Comparison of ENCODE assay signal across 14 mouse cellular contexts in genomic region chr7:39632836-39633235, GRCm38 (mm10).
DNase-seq lines count a peak whose midpoint lies in the region; ATAC-seq and TF ChIP-seq lines count a peak whose summit lies in the region.
"Had no signal": no experiment of that assay in that cellular context is flagged by ENCODE, and none has a peak within 500 bp of the region (broad histone marks: within the 10 kb centered on the region; RNA-seq: fewer than 3 reads in every experiment).

No protein-coding gene starts in this region.

- DNase-seq in heart, adult 11 months, result peak; percentile 79
- no peak for DNase-seq in heart, postnatal 25 days (ENCODE audit: low spot score)
- peak; percentile 66 for DNase-seq in lung, embryonic 14.5 days
- DNase-seq in lung, adult 2 months, result no peak
- peak; percentile 49 for DNase-seq in forebrain, postnatal 0 days
- no peak for DNase-seq in thymus, postnatal 25 days
- no peak for DNase-seq in liver
- DNase-seq: gastrocnemius, adult 2 months; kidney, postnatal 14 days; thymus, adult 18-20 months had no signal

- H3K4me2 ChIP-seq in lung, embryonic 14.5 days, result no peak overlapping the region
- no peak overlapping the region for H3K4me2 ChIP-seq in forebrain, postnatal 0 days (ENCODE audit: low read depth)
- H3K4me2 ChIP-seq in midbrain, embryonic 13.5 days (replicated peaks), result no peak overlapping the region
- H3K4me2 ChIP-seq: embryonic facial prominence, embryonic 12.5 days; limb, embryonic 15.5 days had no signal

- no peak overlapping the region for H3K27ac ChIP-seq in lung, embryonic 14.5 days (ENCODE audit: low read depth)
- no peak overlapping the region for H3K27ac ChIP-seq in forebrain, postnatal 0 days (ENCODE audit: low read depth, low read length)
- peak overlapping the region; percentile 22; the same call in 1 of the 2 replicates for H3K27ac ChIP-seq in midbrain, embryonic 13.5 days
- H3K27ac ChIP-seq: embryonic facial prominence, embryonic 12.5 days; gastrocnemius, adult 2 months; limb, embryonic 15.5 days had no signal

- H3K9ac ChIP-seq in lung, embryonic 14.5 days, result no peak overlapping the region
- no peak overlapping the region for H3K9ac ChIP-seq in forebrain, postnatal 0 days
- H3K9ac ChIP-seq in midbrain, embryonic 13.5 days (replicated peaks), result no peak overlapping the region
- H3K9ac ChIP-seq: embryonic facial prominence, embryonic 12.5 days; limb, embryonic 15.5 days had no signal

- intact Hi-C loops in heart, postnatal 25 days (cut with DNase I), result no loop called here

- ATAC-seq in lung, embryonic 14.5 days (ENCODE audit: insufficient read depth), result peak; percentile 38; the same call in 1 of the 2 replicates
- peak; percentile 72 for ATAC-seq in forebrain, postnatal 0 days
- peak; percentile 77 for ATAC-seq in midbrain, embryonic 13.5 days

- no peak for TF ChIP-seq CTCF in lung, embryonic 14.5 days (IDR thresholded peaks at IDR 0.05; ENCODE audit: low read depth)
- no peak for TF ChIP-seq CTCF in lung, adult 2 months (IDR thresholded peaks at IDR 0.05; ENCODE audit: insufficient read depth, low read length)
- TF ChIP-seq CTCF in forebrain, postnatal 0 days (IDR thresholded peaks at IDR 0.05; ENCODE audit: low read depth), result no peak

- WGBS in lung, embryonic 14.5 days, result 21% methylated on average over 3 of the region's 3 CpGs
- 17% methylated on average over 3 of the region's 3 CpGs for WGBS in lung, adult 2 months
- 10% methylated on average over 3 of the region's 3 CpGs for WGBS in forebrain, postnatal 0 days
- WGBS in midbrain, embryonic 13.5 days, result 14% methylated on average over 3 of the region's 3 CpGs

- no peaks in the 10 kb centered on the region for H3K9me3 ChIP-seq in lung, embryonic 14.5 days (ENCODE audit: low read depth, low read length)
- no peaks in the 10 kb centered on the region for H3K9me3 ChIP-seq in forebrain, postnatal 0 days (ENCODE audit: low read length)
- H3K9me3 ChIP-seq in midbrain, embryonic 13.5 days, result no peaks in the 10 kb centered on the region
- H3K9me3 ChIP-seq: embryonic facial prominence, embryonic 12.5 days; limb, embryonic 15.5 days had no signal

- no peaks in the 10 kb centered on the region for H3K4me1 ChIP-seq in lung, embryonic 14.5 days (ENCODE audit: insufficient read depth)
- no peaks in the 10 kb centered on the region for H3K4me1 ChIP-seq in lung, adult 2 months (ENCODE audit: control insufficient read depth, insufficient read depth, low read length)
- no peaks in the 10 kb centered on the region for H3K4me1 ChIP-seq in forebrain, postnatal 0 days (ENCODE audit: insufficient read depth)
- 0 out of 2 replicates have a peak, but pooled peaks cover 3% of the 10 kb centered on the region for H3K4me1 ChIP-seq in midbrain, embryonic 13.5 days (replicated peaks)
- H3K4me1 ChIP-seq: embryonic facial prominence, embryonic 12.5 days; limb, embryonic 15.5 days; megakaryocyte, embryonic 14.5 days had no signal

- TF ChIP-seq POLR2A in lung, adult 2 months (IDR thresholded peaks at IDR 0.05; ENCODE audit: borderline replicate concordance, extremely low read depth, low read depth, low read length), result no peak

- no peaks in the 10 kb centered on the region for H3K36me3 ChIP-seq in lung, embryonic 14.5 days (ENCODE audit: insufficient read depth)
- H3K36me3 ChIP-seq in forebrain, postnatal 0 days (ENCODE audit: insufficient read depth), result no peaks in the 10 kb centered on the region
- no peaks in the 10 kb centered on the region for H3K36me3 ChIP-seq in midbrain, embryonic 13.5 days
- H3K36me3 ChIP-seq: embryonic facial prominence, embryonic 12.5 days; limb, embryonic 15.5 days had no signal

- H3K4me3 ChIP-seq in lung, embryonic 14.5 days (ENCODE audit: low read depth, low read length), result no peak overlapping the region
- no peak overlapping the region for H3K4me3 ChIP-seq in lung, adult 2 months (replicated peaks; ENCODE audit: extremely low read depth, low read depth, low read length)
- no peak overlapping the region for H3K4me3 ChIP-seq in forebrain, postnatal 0 days (ENCODE audit: low read depth, low read length)
- H3K4me3 ChIP-seq in midbrain, embryonic 13.5 days (replicated peaks), result no peak overlapping the region
- H3K4me3 ChIP-seq: embryonic facial prominence, embryonic 12.5 days; gastrocnemius, adult 2 months; limb, embryonic 15.5 days; megakaryocyte, embryonic 14.5 days had no signal

- H3K27me3 ChIP-seq in lung, embryonic 14.5 days (ENCODE audit: insufficient read depth, low read length), result no peaks in the 10 kb centered on the region
- no peaks in the 10 kb centered on the region for H3K27me3 ChIP-seq in forebrain, postnatal 0 days (ENCODE audit: insufficient read depth, low read length)
- H3K27me3 ChIP-seq in midbrain, embryonic 13.5 days, result no peaks in the 10 kb centered on the region
- H3K27me3 ChIP-seq: embryonic facial prominence, embryonic 12.5 days; limb, embryonic 15.5 days; megakaryocyte, embryonic 14.5 days had no signal

Comparison
In these comparisons a context has a peak if more than half of its experiments do, and no peak if none do; other contexts are left out.
1. DNase-seq: peak in heart, adult 11 months (single experiment), lung, embryonic 14.5 days (single experiment) and forebrain, postnatal 0 days (single experiment); none in heart, postnatal 25 days (single experiment), lung, adult 2 months (single experiment), thymus, postnatal 25 days (single experiment) and liver (single experiment).
2. Peak in every context shown above with its lines, with median percentiles within 50 percentile points of each other: ATAC-seq.